Mouse (Mus musculus) spleen, adult 2 months (tissue): ENCODE results near the gene Madd.

Experiments used
- CTCF ChIP-seq: fragments of 200-500 bp; IDR thresholded peaks from 2 replicates; pipeline ENCODE4 v1.5.1; 2011; ENCODE audit warnings: mild to moderate bottlenecking, inconsistent platforms; ENCODE audit not compliant: insufficient read depth, insufficient read length, insufficient replicate concordance; ENCODE audit errors: extremely low read depth
- POLR2A ChIP-seq: fragments of 200-500 bp; IDR thresholded peaks from 2 replicates; pipeline ENCODE4 v1.6.1; 2011; ENCODE audit warnings: low read depth, low read length, inconsistent platforms

GRCm38 (mm10) chr2:91101124-91101740 is 82.4 kb downstream of the Madd start:
- TF ChIP-seq POLR2A (no peak), CTCF (peak; percentile 97)
